Mouse (Mus musculus) heart, adult 2 months (tissue): ENCODE measurements around the gene Tmem182. TPM values are rescaled to one million over a fixed set of nuclear protein-coding genes. Genes with fewer than 3 reads are reported as not detected.

ENCODE experiments used
- DNase-seq, 2 experiments: peaks; one replicate each; pipeline ENCODE4 v3.0.0; 2021
- H3K27ac ChIP-seq: fragments of 200-600 bp; 2 replicates; pipeline ENCODE4 v1.8.1; 2022
- H3K27me3 ChIP-seq: fragments of 200-500 bp; 2 replicates; pipeline ENCODE4 v1.6.1; 2012; ENCODE audit warnings: mild to moderate bottlenecking, low read length, inconsistent platforms, mixed read lengths; ENCODE audit not compliant: control insufficient read depth, insufficient read depth
- H3K36me3 ChIP-seq: fragments of 200-500 bp; 2 replicates; pipeline ENCODE4 v1.6.1; 2012; ENCODE audit warnings: low read length, inconsistent platforms; ENCODE audit not compliant: control insufficient read depth, insufficient read depth
- H3K4me1 ChIP-seq: fragments of 200-500 bp; 2 replicates; pipeline ENCODE4 v1.6.1; 2011; ENCODE audit warnings: low read length; ENCODE audit not compliant: control insufficient read depth, insufficient read depth
- H3K4me3 ChIP-seq: fragments of 200-600 bp; 2 replicates; pipeline ENCODE4 v1.8.1; 2022
- H3K79me2 ChIP-seq: fragments of 200-500 bp; replicated peaks from 2 replicates; pipeline ENCODE4 v1.6.1; 2012; ENCODE audit warnings: mild to moderate bottlenecking, inconsistent platforms, low read length, moderate library complexity, mixed read lengths; ENCODE audit not compliant: control insufficient read depth, insufficient read depth
- H3K9ac ChIP-seq: fragments of 200-500 bp; 2 replicates; pipeline ENCODE4 v1.6.1; 2012; ENCODE audit warnings: low read depth, mild to moderate bottlenecking, control low read depth, inconsistent platforms, low read length, mixed read lengths
- CTCF ChIP-seq: fragments of 200-600 bp; IDR thresholded peaks from 2 replicates; pipeline ENCODE4 v1.8.1; 2022; ENCODE audit warnings: antibody characterized with exemption, mild to moderate bottlenecking, moderate library complexity
- EP300 ChIP-seq: fragments of 200-500 bp; IDR thresholded peaks from 2 replicates; pipeline ENCODE4 v1.6.1; 2011; ENCODE audit warnings: low read depth, low read length, control low read depth; ENCODE audit not compliant: insufficient read depth
- POLR2A ChIP-seq: fragments of 200-500 bp; IDR thresholded peaks from 2 replicates; pipeline ENCODE4 v1.6.1; 2011; ENCODE audit warnings: mild to moderate bottlenecking, low read depth, low read length, control low read depth; ENCODE audit not compliant: insufficient read depth
- WGBS: fragments of 180-500 bp; shearing (Covaris S2); methylation state at CpG from one replicate; pipeline ENCODE4 v1.1.7; 2018; 5-methylcytosine and 5-hydroxymethylcytosine counted together
- intact Hi-C: fragments of 180-260 bp; cut with DNase I; formaldehyde crosslinking; loops from one replicate; pipeline ENCODE4 v1.15.1; 2025
- polyA plus RNA-seq: library from polyadenylated mRNA; depleted of rRNA; stranded (reverse); fragments of >200 nt; gene quantifications from 2 replicates; pipeline ENCODE4 v1.2.3, GENCODE M21; 2012
- total RNA-seq, 2 experiments: library from RNA; stranded (reverse); gene quantifications; 2 replicates each; pipeline ENCODE4 v1.2.3; 2021

Gene Tmem182
- total and polyA plus RNA-seq, 3 experiments: 89.5 to 178 (median 142) TPM

- intact Hi-C loops: loop anchor here (2.0 kb wide), 1 partner anchor 18 kb away; no protein-coding TSS in a partner anchor
- DNase-seq: no peak
- peaks cover 26% of the 10 kb centered on the region for H3K36me3 ChIP-seq
- WGBS: 51% methylated on average over 8 of the region's 8 CpGs
- H3K27ac ChIP-seq: peak overlapping the region; percentile 47; the same call in 1 of the 2 replicates
- TF ChIP-seq POLR2A: no peak
- TF ChIP-seq CTCF: no peak
- no peak for TF ChIP-seq EP300
- no peaks in the 10 kb centered on the region for H3K27me3 ChIP-seq
- H3K9ac ChIP-seq: no peak overlapping the region
- H3K79me2 ChIP-seq: 0 out of 2 replicates have a peak, but pooled peaks cover 2% of the 10 kb centered on the region
- H3K4me3 ChIP-seq: no peak overlapping the region
- H3K4me1 ChIP-seq: peaks cover 11% of the 10 kb centered on the region
Observed at GRCm38 (mm10) chr1:40824936-40825335, 19.5 kb downstream of the Tmem182 start.

- Histone ChIP-seq H3K4me3 (no peak overlapping the region), H3K27me3 (no peaks in the 10 kb centered on the region), H3K9ac (no peak overlapping the region), H3K79me2 (0 out of 2 replicates have a peak, but pooled peaks cover 2% of the 10 kb centered on the region), H3K4me1 (peaks cover 11% of the 10 kb centered on the region), H3K27ac (peak overlapping the region; percentile 26), H3K36me3 (peaks cover 26% of the 10 kb centered on the region)
- TF ChIP-seq EP300 (no peak), POLR2A (no peak), CTCF (no peak)
- 25% methylated on average over 7 of the region's 7 CpGs for WGBS
- intact Hi-C loops: loop anchor here (2.0 kb wide), 1 partner anchor 19 kb away; no protein-coding TSS in a partner anchor
- no peak for DNase-seq
Observed at GRCm38 (mm10) chr1:40825826-40826225, 20.4 kb downstream of the Tmem182 start.

GRCm38 (mm10) chr1:40829213-40829914, 24.0 kb downstream of the Tmem182 start:
- H3K4me3 ChIP-seq: no peak overlapping the region
- no peak for TF ChIP-seq POLR2A
- peak; percentile 94 for TF ChIP-seq EP300
- peaks cover 11% of the 10 kb centered on the region for H3K4me1 ChIP-seq
- no peaks in the 10 kb centered on the region for H3K27me3 ChIP-seq
- H3K79me2 ChIP-seq: 0 out of 2 replicates have a peak, but pooled peaks cover 2% of the 10 kb centered on the region
- peaks cover 22% of the 10 kb centered on the region for H3K36me3 ChIP-seq
- intact Hi-C loops: no loop called here
- DNase-seq: peak; percentile 34 to 64
- 57% methylated on average over 10 of the region's 10 CpGs for WGBS
- H3K27ac ChIP-seq: peak overlapping the region; percentile 79
- H3K9ac ChIP-seq: no peak overlapping the region

- H3K27ac ChIP-seq: no peak overlapping the region
- WGBS: 85% methylated on average over 4 of the region's 4 CpGs
- 0 out of 2 replicates have a peak, but pooled peaks cover 2% of the 10 kb centered on the region for H3K79me2 ChIP-seq
- no peak overlapping the region for H3K9ac ChIP-seq
- H3K36me3 ChIP-seq: peaks cover 17% of the 10 kb centered on the region
- H3K4me1 ChIP-seq: peaks cover 3% of the 10 kb centered on the region; the same call in 1 of the 2 replicates
- H3K4me3 ChIP-seq: no peak overlapping the region
- intact Hi-C loops: no loop called here
- TF ChIP-seq EP300 (no peak), CTCF (no peak)
- no peaks in the 10 kb centered on the region for H3K27me3 ChIP-seq
- no peak for DNase-seq
Observed at GRCm38 (mm10) chr1:40830712-40831507, 25.5 kb downstream of the Tmem182 start.

- Histone ChIP-seq H3K4me3 (no peak overlapping the region), H3K9ac (no peak overlapping the region), H3K27me3 (no peaks in the 10 kb centered on the region), H3K36me3 (peaks cover 7% of the 10 kb centered on the region), H3K4me1 (peaks cover under 1% of the 10 kb centered on the region; the same call in 1 of the 2 replicates), H3K27ac (no peak overlapping the region), H3K79me2 (no peaks in the 10 kb centered on the region)
- 64% methylated on average over 4 of the region's 4 CpGs for WGBS
- DNase-seq: no peak
- intact Hi-C loops: no loop called here
- TF ChIP-seq POLR2A: no peak
- TF ChIP-seq EP300: no peak
- TF ChIP-seq CTCF: no peak
Observed at GRCm38 (mm10) chr1:40835468-40835867, 30.1 kb downstream of the Tmem182 start.

- Histone ChIP-seq H3K27ac (no peak overlapping the region), H3K9ac (no peak overlapping the region), H3K36me3 (peaks cover 5% of the 10 kb centered on the region), H3K79me2 (no peaks in the 10 kb centered on the region), H3K4me1 (peaks cover 10% of the 10 kb centered on the region), H3K27me3 (no peaks in the 10 kb centered on the region), H3K4me3 (no peak overlapping the region)
- intact Hi-C loops: no loop called here
- peak in 1 of 2 experiments; percentile 16 for DNase-seq
- 74% methylated on average over 8 of the region's 8 CpGs for WGBS
- TF ChIP-seq POLR2A (no peak), CTCF (no peak), EP300 (no peak)
Observed at GRCm38 (mm10) chr1:40840605-40841004, 35.2 kb downstream of the Tmem182 start.
